Mouse (Mus musculus): Measurements from ENCODE around the gene Myo6. TPM values are rescaled to one million over a fixed set of nuclear protein-coding genes. Genes with fewer than 3 reads are reported as not detected.

The Myo6 gene
- total RNA-seq, 1 experiment from 2014 or later, result 19.1 TPM

- no peak for ATAC-seq (replicated peaks; ENCODE audit: insufficient number of reproducible peaks, low FRiP score, low TSS enrichment, poor library complexity, severe bottlenecking)
These were observed 169.3 kb downstream of the Myo6 start for GRCm38 (mm10) chr9:80333998-80334605.

- no peak for ATAC-seq (replicated peaks; ENCODE audit: insufficient number of reproducible peaks, low FRiP score, low TSS enrichment, poor library complexity, severe bottlenecking)
These were observed 171.0 kb downstream of the Myo6 start for GRCm38 (mm10) chr9:80335660-80336357.

- ATAC-seq (replicated peaks; ENCODE audit: insufficient number of reproducible peaks, low FRiP score, low TSS enrichment, poor library complexity, severe bottlenecking), result no peak
These were observed 173.2 kb downstream of the Myo6 start for GRCm38 (mm10) chr9:80338026-80338425.

GRCm38 (mm10) chr9:80340927-80341326, 176.1 kb downstream of the Myo6 start:
- ATAC-seq (replicated peaks; ENCODE audit: insufficient number of reproducible peaks, low FRiP score, low TSS enrichment, poor library complexity, severe bottlenecking), result no peak

- ATAC-seq (replicated peaks; ENCODE audit: insufficient number of reproducible peaks, low FRiP score, low TSS enrichment, poor library complexity, severe bottlenecking), result no peak
These were observed 176.9 kb downstream of the Myo6 start for GRCm38 (mm10) chr9:80341756-80342155.

GRCm38 (mm10) chr9:80342520-80342919, 177.7 kb downstream of the Myo6 start:
- ATAC-seq (replicated peaks; ENCODE audit: insufficient number of reproducible peaks, low FRiP score, low TSS enrichment, poor library complexity, severe bottlenecking), result no peak

- no peak for ATAC-seq (replicated peaks; ENCODE audit: insufficient number of reproducible peaks, low FRiP score, low TSS enrichment, poor library complexity, severe bottlenecking)
These were observed 179.7 kb downstream of the Myo6 start for GRCm38 (mm10) chr9:80344451-80345000.

- ATAC-seq (replicated peaks; ENCODE audit: insufficient number of reproducible peaks, low FRiP score, low TSS enrichment, poor library complexity, severe bottlenecking), result no peak
These were observed 186.5 kb downstream of the Myo6 start for GRCm38 (mm10) chr9:80351295-80351677.

- no peak for ATAC-seq (replicated peaks; ENCODE audit: insufficient number of reproducible peaks, low FRiP score, low TSS enrichment, poor library complexity, severe bottlenecking)
These were observed 187.0 kb downstream of the Myo6 start for GRCm38 (mm10) chr9:80351678-80352331.

- no peak for ATAC-seq (replicated peaks; ENCODE audit: insufficient number of reproducible peaks, low FRiP score, low TSS enrichment, poor library complexity, severe bottlenecking)
These were observed 195.2 kb downstream of the Myo6 start for GRCm38 (mm10) chr9:80360063-80360462.

Other genes with a start within 250 kb of the Myo6 start
- 1.9 TPM in 1 of 3 replicates, not detected in the others for gene Filip1, start 152.2 kb upstream of the Myo6 start, total RNA-seq (2017)
- 158 to 223 TPM (median 179 TPM) in 3 replicates for gene Senp6, start 98.1 kb upstream of the Myo6 start, total RNA-seq (2017)

All from monocyte, adult 5-6 weeks (primary cell).